Mouse (Mus musculus): ENCODE results near the gene Olfr65. TPM values are rescaled to one million over a fixed set of nuclear protein-coding genes. Genes with fewer than 3 reads are reported as not detected.

Gene Olfr65
- total and polyA plus RNA-seq, 2 experiments, result not detected

DNA sequence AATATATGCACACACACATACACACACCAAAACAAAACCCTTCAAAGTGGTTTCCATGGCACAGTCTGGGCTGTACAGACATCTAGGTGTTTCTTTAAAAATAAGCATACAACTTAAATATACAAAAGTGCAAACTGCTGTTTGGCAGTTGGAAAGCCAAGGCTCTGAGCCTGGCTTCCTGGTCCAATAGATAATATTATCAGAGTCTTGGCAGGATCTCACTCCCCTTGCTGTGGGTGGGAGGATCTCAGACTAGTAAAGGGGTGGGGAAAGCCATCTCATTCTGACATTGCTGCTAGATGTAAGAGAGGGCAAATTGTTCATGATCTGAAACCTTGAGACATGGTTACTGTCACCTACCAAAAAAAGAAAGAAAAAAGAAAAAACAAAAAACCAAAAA is 32.6 kb upstream of the Olfr65 start:
- H3K9ac ChIP-seq (ENCODE audit: low read depth, low read length), result no peak overlapping the region
- H3K79me2 ChIP-seq (ENCODE audit: control insufficient read depth, insufficient read depth, low read length), result no peaks in the 10 kb centered on the region
- H3K4me3 ChIP-seq (ENCODE audit: insufficient read depth, low read depth, low read length), result no peak overlapping the region
- no peak for DNase-seq (ENCODE audit: extremely low read depth, low read depth, low spot score)
- no peak for TF ChIP-seq CTCF (IDR thresholded peaks at IDR 0.05; ENCODE audit: low read depth, low read length)
- TF ChIP-seq POLR2A (IDR thresholded peaks at IDR 0.05; ENCODE audit: extremely low read depth, insufficient read depth, low read length), result no peak
- H3K4me1 ChIP-seq (ENCODE audit: control insufficient read depth, insufficient read depth, low read length), result no peaks in the 10 kb centered on the region
- no peak overlapping the region for H3K27ac ChIP-seq (replicated peaks; ENCODE audit: insufficient read depth, low read depth, low read length)
- H3K27me3 ChIP-seq (ENCODE audit: control insufficient read depth, insufficient read depth, low read length), result no peaks in the 10 kb centered on the region
- no peaks in the 10 kb centered on the region for H3K36me3 ChIP-seq (ENCODE audit: control insufficient read depth, insufficient read depth, low read length)

DNA sequence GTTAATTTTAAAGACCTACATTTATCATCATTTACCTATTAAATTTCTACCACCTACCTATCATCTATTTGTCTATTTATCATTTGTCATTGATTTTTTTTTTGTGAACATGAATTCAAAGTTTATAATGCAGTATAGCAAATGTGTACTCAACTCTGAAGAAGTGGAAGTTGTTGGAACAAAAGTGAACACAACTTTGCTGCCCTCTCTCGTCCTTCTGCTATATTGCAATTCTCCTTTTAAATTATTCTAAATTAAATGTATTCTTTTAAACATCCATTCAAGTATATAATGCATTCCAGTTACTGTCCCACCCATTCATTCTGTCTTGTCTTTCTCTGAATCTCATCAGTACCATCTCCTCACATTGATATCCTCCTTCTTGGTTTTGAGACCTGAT is 30.2 kb upstream of the Olfr65 start:
- no peak overlapping the region for H3K9ac ChIP-seq (ENCODE audit: low read depth, low read length)
- no peak for DNase-seq (ENCODE audit: extremely low read depth, low read depth, low spot score)
- WGBS, result 5% methylated on average over 1 of the region's 1 CpGs
- no peaks in the 10 kb centered on the region for H3K36me3 ChIP-seq (ENCODE audit: control insufficient read depth, insufficient read depth, low read length)
- H3K4me3 ChIP-seq (ENCODE audit: insufficient read depth, low read depth, low read length), result no peak overlapping the region
- H3K79me2 ChIP-seq (ENCODE audit: control insufficient read depth, insufficient read depth, low read length), result no peaks in the 10 kb centered on the region
- no peak overlapping the region for H3K27ac ChIP-seq (replicated peaks; ENCODE audit: insufficient read depth, low read depth, low read length)
- TF ChIP-seq POLR2A (IDR thresholded peaks at IDR 0.05; ENCODE audit: extremely low read depth, insufficient read depth, low read length) (no peak), CTCF (IDR thresholded peaks at IDR 0.05; ENCODE audit: low read depth, low read length) (no peak)
- H3K27me3 ChIP-seq (ENCODE audit: control insufficient read depth, insufficient read depth, low read length), result no peaks in the 10 kb centered on the region
- no peaks in the 10 kb centered on the region for H3K4me1 ChIP-seq (ENCODE audit: control insufficient read depth, insufficient read depth, low read length)

DNA sequence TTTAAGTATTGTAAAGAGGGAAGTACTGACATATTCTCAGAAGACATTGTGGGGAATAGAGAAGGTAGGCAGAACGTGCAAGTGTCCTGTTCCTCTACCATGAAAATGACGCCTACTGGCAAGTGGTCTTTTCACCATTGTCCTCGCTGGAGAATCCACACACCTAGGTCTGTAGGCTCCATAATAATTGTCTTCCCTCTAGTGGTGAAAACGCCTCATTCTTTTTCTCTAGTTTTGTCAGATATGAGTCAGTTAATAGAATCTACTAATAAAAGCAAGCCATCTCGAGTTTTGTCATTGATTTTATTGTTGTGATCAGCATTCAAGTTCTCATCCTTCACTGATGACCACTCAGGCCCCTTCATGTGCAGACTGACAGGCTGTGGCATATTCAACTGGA is 28.8 kb upstream of the Olfr65 start:
- Histone ChIP-seq H3K4me3 (ENCODE audit: insufficient read depth, low read depth, low read length) (no peak overlapping the region), H3K9ac (ENCODE audit: low read depth, low read length) (no peak overlapping the region), H3K36me3 (ENCODE audit: control insufficient read depth, insufficient read depth, low read length) (no peaks in the 10 kb centered on the region), H3K27ac (replicated peaks; ENCODE audit: insufficient read depth, low read depth, low read length) (no peak overlapping the region), H3K27me3 (ENCODE audit: control insufficient read depth, insufficient read depth, low read length) (no peaks in the 10 kb centered on the region), H3K4me1 (ENCODE audit: control insufficient read depth, insufficient read depth, low read length) (no peaks in the 10 kb centered on the region), H3K79me2 (ENCODE audit: control insufficient read depth, insufficient read depth, low read length) (no peaks in the 10 kb centered on the region)
- no peak for TF ChIP-seq CTCF (IDR thresholded peaks at IDR 0.05; ENCODE audit: low read depth, low read length)
- no peak for TF ChIP-seq POLR2A (IDR thresholded peaks at IDR 0.05; ENCODE audit: extremely low read depth, insufficient read depth, low read length)
- DNase-seq (ENCODE audit: extremely low read depth, low read depth, low spot score), result no peak
- WGBS, result 37% methylated on average over 5 of the region's 5 CpGs

- H3K27me3 ChIP-seq (ENCODE audit: control insufficient read depth, insufficient read depth, low read length), result no peaks in the 10 kb centered on the region
- TF ChIP-seq POLR2A (IDR thresholded peaks at IDR 0.05; ENCODE audit: extremely low read depth, insufficient read depth, low read length), result no peak
- no peak for TF ChIP-seq CTCF (IDR thresholded peaks at IDR 0.05; ENCODE audit: low read depth, low read length)
- 65% methylated on average over 2 of the region's 2 CpGs for WGBS
- no peaks in the 10 kb centered on the region for H3K79me2 ChIP-seq (ENCODE audit: control insufficient read depth, insufficient read depth, low read length)
- H3K9ac ChIP-seq (ENCODE audit: low read depth, low read length), result no peak overlapping the region
- DNase-seq (ENCODE audit: extremely low read depth, low read depth, low spot score), result no peak
- no peak overlapping the region for H3K4me3 ChIP-seq (ENCODE audit: insufficient read depth, low read depth, low read length)
- H3K4me1 ChIP-seq (ENCODE audit: control insufficient read depth, insufficient read depth, low read length), result no peaks in the 10 kb centered on the region
- H3K36me3 ChIP-seq (ENCODE audit: control insufficient read depth, insufficient read depth, low read length), result no peaks in the 10 kb centered on the region
- H3K27ac ChIP-seq (replicated peaks; ENCODE audit: insufficient read depth, low read depth, low read length), result no peak overlapping the region
Measured at GRCm38 (mm10) chr7:103877093-103877492, 26.2 kb upstream of the Olfr65 start.

GRCm38 (mm10) chr7:103886152-103886551 is 17.1 kb upstream of the Olfr65 start, which contains the start of gene Olfr66:
Gene Olfr66 (minus strand): TSS chr7:103886252.
- H3K27me3 ChIP-seq (ENCODE audit: control insufficient read depth, insufficient read depth, low read length), result no peaks in the 10 kb centered on the region
- no peak within 1 kb of the TSS for H3K9ac ChIP-seq (ENCODE audit: low read depth, low read length)
- no peak within 1 kb of the TSS for H3K4me3 ChIP-seq (ENCODE audit: insufficient read depth, low read depth, low read length)
- no peaks in the 10 kb centered on the region for H3K36me3 ChIP-seq (ENCODE audit: control insufficient read depth, insufficient read depth, low read length)
- no peaks in the 10 kb centered on the region for H3K79me2 ChIP-seq (ENCODE audit: control insufficient read depth, insufficient read depth, low read length)
- no peak within 1 kb of the TSS for H3K27ac ChIP-seq (replicated peaks; ENCODE audit: insufficient read depth, low read depth, low read length)
- no peaks in the 10 kb centered on the region for H3K4me1 ChIP-seq (ENCODE audit: control insufficient read depth, insufficient read depth, low read length)
- TF ChIP-seq CTCF (IDR thresholded peaks at IDR 0.05; ENCODE audit: low read depth, low read length), result no peak
- no peak for TF ChIP-seq POLR2A (IDR thresholded peaks at IDR 0.05; ENCODE audit: extremely low read depth, insufficient read depth, low read length)
- DNase-seq (ENCODE audit: extremely low read depth, low read depth, low spot score), result no peak

- DNase-seq (ENCODE audit: extremely low read depth, low read depth, low spot score), result no peak
- Histone ChIP-seq H3K36me3 (ENCODE audit: control insufficient read depth, insufficient read depth, low read length) (no peaks in the 10 kb centered on the region), H3K4me1 (ENCODE audit: control insufficient read depth, insufficient read depth, low read length) (no peaks in the 10 kb centered on the region), H3K27ac (replicated peaks; ENCODE audit: insufficient read depth, low read depth, low read length) (no peak within 1 kb of the TSS), H3K9ac (ENCODE audit: low read depth, low read length) (no peak within 1 kb of the TSS), H3K79me2 (ENCODE audit: control insufficient read depth, insufficient read depth, low read length) (no peaks in the 10 kb centered on the region), H3K27me3 (ENCODE audit: control insufficient read depth, insufficient read depth, low read length) (no peaks in the 10 kb centered on the region), H3K4me3 (ENCODE audit: insufficient read depth, low read depth, low read length) (no peak within 1 kb of the TSS)
- WGBS, result 35% methylated on average over 1 of the region's 1 CpGs
- TF ChIP-seq POLR2A (IDR thresholded peaks at IDR 0.05; ENCODE audit: extremely low read depth, insufficient read depth, low read length) (no peak), CTCF (IDR thresholded peaks at IDR 0.05; ENCODE audit: low read depth, low read length) (no peak)
Measured at GRCm38 (mm10) chr7:103894385-103894784, 8.9 kb upstream of the Olfr65 start, which contains the start of gene Olfr64. Gene Olfr64 (minus strand): TSS chr7:103894485.

All from liver, adult 2 months (tissue).